Mouse (Mus musculus): ENCODE data around the gene Nt5m. TPM values are rescaled to one million over a fixed set of nuclear protein-coding genes. Genes with fewer than 3 reads are reported as not detected.

The Nt5m gene
- total and polyA plus RNA-seq, 2 experiments from 2014 or later: 85.4 to 89.1 TPM

GRCm38 (mm10) chr11:59918014-59918413 is 78.8 kb downstream of the Nt5m start:
- TF ChIP-seq CTCF (IDR thresholded peaks at IDR 0.05; ENCODE audit: low read depth): no peak
- no peak for DNase-seq (ENCODE audit: low spot score)
- no peak overlapping the region for H3K27ac ChIP-seq
- H3K4me2 ChIP-seq (ENCODE audit: low read depth, low read length): no peak overlapping the region
- H3K9me3 ChIP-seq (ENCODE audit: low read length): no peaks in the 10 kb centered on the region
- no peak overlapping the region for H3K9ac ChIP-seq (replicated peaks; ENCODE audit: low read length)
- no peaks in the 10 kb centered on the region for H3K27me3 ChIP-seq (ENCODE audit: insufficient read depth, low read length)
- H3K36me3 ChIP-seq (ENCODE audit: insufficient read depth, low read length): no peaks in the 10 kb centered on the region
- H3K4me3 ChIP-seq (ENCODE audit: low read length): no peak overlapping the region
- H3K4me1 ChIP-seq (ENCODE audit: insufficient read depth, low read length): no peaks in the 10 kb centered on the region
- no peak for ATAC-seq
- WGBS: 29% methylated on average over 4 of the region's 4 CpGs

GRCm38 (mm10) chr11:59919401-59919800 is 80.2 kb downstream of the Nt5m start:
- H3K4me1 ChIP-seq (ENCODE audit: insufficient read depth, low read length): no peaks in the 10 kb centered on the region
- H3K9ac ChIP-seq (replicated peaks; ENCODE audit: low read length): no peak overlapping the region
- H3K36me3 ChIP-seq (ENCODE audit: insufficient read depth, low read length): no peaks in the 10 kb centered on the region
- no peak overlapping the region for H3K4me2 ChIP-seq (ENCODE audit: low read depth, low read length)
- ATAC-seq (no peak), DNase-seq (ENCODE audit: low spot score) (no peak)
- H3K27ac ChIP-seq: no peak overlapping the region
- no peaks in the 10 kb centered on the region for H3K9me3 ChIP-seq (ENCODE audit: low read length)
- no peaks in the 10 kb centered on the region for H3K27me3 ChIP-seq (ENCODE audit: insufficient read depth, low read length)
- no peak for TF ChIP-seq CTCF (IDR thresholded peaks at IDR 0.05; ENCODE audit: low read depth)
- no peak overlapping the region for H3K4me3 ChIP-seq (ENCODE audit: low read length)
- WGBS: 78% methylated on average over 3 of the region's 3 CpGs

- Histone ChIP-seq H3K9me3 (ENCODE audit: low read length) (no peaks in the 10 kb centered on the region), H3K9ac (replicated peaks; ENCODE audit: low read length) (no peak overlapping the region), H3K4me1 (ENCODE audit: insufficient read depth, low read length) (no peaks in the 10 kb centered on the region), H3K27ac (no peak overlapping the region), H3K27me3 (ENCODE audit: insufficient read depth, low read length) (no peaks in the 10 kb centered on the region), H3K4me2 (ENCODE audit: low read depth, low read length) (no peak overlapping the region), H3K4me3 (ENCODE audit: low read length) (no peak overlapping the region), H3K36me3 (ENCODE audit: insufficient read depth, low read length) (no peaks in the 10 kb centered on the region)
- ATAC-seq (no peak), DNase-seq (ENCODE audit: low spot score) (no peak)
- WGBS: 80% methylated on average over 5 of the region's 5 CpGs
- TF ChIP-seq CTCF (IDR thresholded peaks at IDR 0.05; ENCODE audit: low read depth): no peak
Measured at GRCm38 (mm10) chr11:59920331-59920730, 81.1 kb downstream of the Nt5m start.

- H3K4me1 ChIP-seq (ENCODE audit: insufficient read depth, low read length): no peaks in the 10 kb centered on the region
- H3K4me3 ChIP-seq (ENCODE audit: low read length): no peak overlapping the region
- WGBS: 22% methylated on average over 7 of the region's 7 CpGs
- H3K9me3 ChIP-seq (ENCODE audit: low read length): no peaks in the 10 kb centered on the region
- H3K36me3 ChIP-seq (ENCODE audit: insufficient read depth, low read length): no peaks in the 10 kb centered on the region
- H3K27ac ChIP-seq: no peak overlapping the region
- H3K9ac ChIP-seq (replicated peaks; ENCODE audit: low read length): no peak overlapping the region
- H3K4me2 ChIP-seq (ENCODE audit: low read depth, low read length): no peak overlapping the region
- no peaks in the 10 kb centered on the region for H3K27me3 ChIP-seq (ENCODE audit: insufficient read depth, low read length)
- ATAC-seq: no peak
- no peak for TF ChIP-seq CTCF (IDR thresholded peaks at IDR 0.05; ENCODE audit: low read depth)
- no peak for DNase-seq (ENCODE audit: low spot score)
Measured at GRCm38 (mm10) chr11:59921265-59921664, 82.0 kb downstream of the Nt5m start.

GRCm38 (mm10) chr11:59930031-59930430 is 90.8 kb downstream of the Nt5m start:
- WGBS: 34% methylated on average over 4 of the region's 4 CpGs
- no peak overlapping the region for H3K4me2 ChIP-seq (ENCODE audit: low read depth, low read length)
- DNase-seq (ENCODE audit: low spot score) (no peak), ATAC-seq (no peak)
- no peak overlapping the region for H3K4me3 ChIP-seq (ENCODE audit: low read length)
- H3K36me3 ChIP-seq (ENCODE audit: insufficient read depth, low read length): no peaks in the 10 kb centered on the region
- H3K4me1 ChIP-seq (ENCODE audit: insufficient read depth, low read length): 0 out of 2 replicates have a peak, but pooled peaks cover 5% of the 10 kb centered on the region
- no peak overlapping the region for H3K27ac ChIP-seq
- no peaks in the 10 kb centered on the region for H3K9me3 ChIP-seq (ENCODE audit: low read length)
- TF ChIP-seq CTCF (IDR thresholded peaks at IDR 0.05; ENCODE audit: low read depth): no peak
- H3K9ac ChIP-seq (replicated peaks; ENCODE audit: low read length): no peak overlapping the region
- no peaks in the 10 kb centered on the region for H3K27me3 ChIP-seq (ENCODE audit: insufficient read depth, low read length)

Other genes starting within 250 kb of the Nt5m start
- not detected in 2 replicates for gene Olfr223, start 246.2 kb upstream of the Nt5m start, total RNA-seq (2014; rRNA removed)
- not detected in 2 replicates for gene Olfr223, start 246.2 kb upstream of the Nt5m start, polyA plus RNA-seq (2015; fragmentation: Nextera tagmentation; extraction: Ambion mirVana)
- gene Mprip, start 178.1 kb upstream of the Nt5m start, total RNA-seq (2014; rRNA removed): 149 and 178 TPM in 2 replicates
- 54.7 and 57.8 TPM in 2 replicates for gene Mprip, start 178.1 kb upstream of the Nt5m start, polyA plus RNA-seq (2015; fragmentation: Nextera tagmentation; extraction: Ambion mirVana)
- gene Pld6, start 51.8 kb upstream of the Nt5m start, total RNA-seq (2014; rRNA removed): 10.9 and 16.0 TPM in 2 replicates
- 21.5 and 24.6 TPM in 2 replicates for gene Pld6, start 51.8 kb upstream of the Nt5m start, polyA plus RNA-seq (2015; fragmentation: Nextera tagmentation; extraction: Ambion mirVana)
- gene Flcn, start 29.4 kb upstream of the Nt5m start, total RNA-seq (2014; rRNA removed): 42.8 and 43.5 TPM in 2 replicates
- 28.4 and 28.8 TPM in 2 replicates for gene Flcn, start 29.4 kb upstream of the Nt5m start, polyA plus RNA-seq (2015; fragmentation: Nextera tagmentation; extraction: Ambion mirVana)
- 96.0 and 105 TPM in 2 replicates for gene Cops3, start 391 bp downstream of the Nt5m start, total RNA-seq (2014; rRNA removed)
- gene Cops3, start 391 bp downstream of the Nt5m start, polyA plus RNA-seq (2015; fragmentation: Nextera tagmentation; extraction: Ambion mirVana): 153 and 158 TPM in 2 replicates
- 25.7 and 34.1 TPM in 2 replicates for gene Med9, start 108.8 kb downstream of the Nt5m start, total RNA-seq (2014; rRNA removed)
- 39.7 and 41.8 TPM in 2 replicates for gene Med9, start 108.8 kb downstream of the Nt5m start, polyA plus RNA-seq (2015; fragmentation: Nextera tagmentation; extraction: Ambion mirVana)
- 0.10 and 0.47 TPM in 2 replicates for gene Rasd1, start 125.5 kb downstream of the Nt5m start, total RNA-seq (2014; rRNA removed)
- 2.0 and 2.3 TPM in 2 replicates for gene Rasd1, start 125.5 kb downstream of the Nt5m start, polyA plus RNA-seq (2015; fragmentation: Nextera tagmentation; extraction: Ambion mirVana)
- 14.5 and 15.3 TPM in 2 replicates for gene Pemt, start 207.0 kb downstream of the Nt5m start, total RNA-seq (2014; rRNA removed)
- 12.6 and 12.9 TPM in 2 replicates for gene Pemt, start 207.0 kb downstream of the Nt5m start, polyA plus RNA-seq (2015; fragmentation: Nextera tagmentation; extraction: Ambion mirVana)